Mouse (Mus musculus): Measurements from ENCODE around the gene Ttc30b.
"Not testable (repeated sequence)": the region's sequence is repeated elsewhere in the genome, so short reads cannot be mapped to it uniquely, and the experiment has no call there.

The Ttc30b gene

GRCm38 (mm10) chr2:75937520-75938116 lies 767 bp downstream of the Ttc30b start:
- DNase-seq = not testable (repeated sequence)

DNA sequence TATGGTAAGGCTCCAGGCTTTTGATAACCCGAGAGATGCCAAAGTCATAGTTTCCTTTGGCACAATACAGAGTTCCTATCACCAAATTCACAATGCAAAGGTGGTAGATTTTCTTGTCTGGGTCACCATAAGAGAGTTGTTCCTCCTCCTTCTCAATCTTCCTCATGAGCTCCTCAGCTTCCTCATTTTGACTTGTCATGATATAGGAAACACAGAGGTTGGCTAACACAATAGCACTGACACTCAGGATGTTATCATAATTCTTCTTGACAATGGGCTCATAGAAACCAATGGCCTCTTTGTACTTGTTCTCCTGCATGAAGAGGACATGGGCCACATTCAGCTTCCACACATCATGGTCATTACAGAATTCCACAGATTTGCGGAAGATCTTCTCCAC lies 1.7 kb downstream of the Ttc30b start:
- not testable (repeated sequence) for DNase-seq

GRCm38 (mm10) chr2:75933541-75933940 lies 4.8 kb downstream of the Ttc30b start:
- no peak for DNase-seq

DNA sequence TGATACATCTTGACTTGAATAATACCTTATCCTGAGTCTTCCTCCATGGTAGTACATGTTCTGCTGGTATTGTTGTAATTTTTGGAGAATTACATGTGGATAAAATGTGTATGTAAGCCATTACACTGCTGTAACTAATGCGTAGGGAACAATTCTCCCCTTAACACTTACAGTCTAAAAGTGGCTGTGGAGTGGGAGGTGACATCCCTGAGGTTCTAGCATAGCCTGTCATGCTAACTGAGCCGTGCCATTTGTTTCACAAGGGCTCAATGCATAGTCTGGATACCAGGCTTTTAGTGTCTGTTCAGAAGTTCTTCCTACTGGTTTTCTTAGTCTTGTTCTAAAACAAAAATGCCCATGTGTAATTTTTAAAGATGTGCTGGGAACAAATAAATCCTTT lies 7.4 kb downstream of the Ttc30b start:
- no peak for DNase-seq

DNA sequence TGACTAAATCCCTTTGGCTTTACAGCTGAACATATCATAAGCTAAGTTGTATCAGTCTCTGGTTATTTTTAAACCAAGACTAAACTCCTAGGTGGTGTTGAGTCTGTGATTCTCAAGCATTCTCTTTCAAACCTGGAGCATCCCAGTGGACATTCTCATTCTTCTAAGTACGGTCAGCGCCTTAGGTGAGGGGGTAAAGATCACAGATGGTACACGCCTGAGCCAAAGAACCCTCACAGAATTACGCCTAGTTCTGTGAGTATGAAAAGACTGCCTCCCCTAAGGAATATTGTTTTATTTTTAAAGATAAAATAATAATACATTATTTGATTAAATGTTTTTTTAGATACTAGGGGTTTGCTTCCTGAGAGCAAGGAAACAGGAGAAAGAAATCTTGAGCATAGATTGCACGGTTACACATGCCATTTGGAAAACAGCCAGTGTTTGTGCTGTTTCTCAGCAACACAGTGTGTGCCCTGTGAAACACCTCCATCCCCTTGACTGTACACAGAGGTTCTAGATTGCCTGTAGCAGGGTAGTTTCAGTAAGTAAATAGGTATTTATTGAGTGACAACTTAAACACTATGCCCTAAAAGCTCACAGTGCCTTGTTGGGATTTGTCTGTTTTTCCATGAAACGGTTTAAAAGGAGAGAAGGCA lies 8.5 kb downstream of the Ttc30b start:
- no peak for DNase-seq

GRCm38 (mm10) chr2:75929141-75929540 lies 9.2 kb downstream of the Ttc30b start:
- no peak for DNase-seq

DNA sequence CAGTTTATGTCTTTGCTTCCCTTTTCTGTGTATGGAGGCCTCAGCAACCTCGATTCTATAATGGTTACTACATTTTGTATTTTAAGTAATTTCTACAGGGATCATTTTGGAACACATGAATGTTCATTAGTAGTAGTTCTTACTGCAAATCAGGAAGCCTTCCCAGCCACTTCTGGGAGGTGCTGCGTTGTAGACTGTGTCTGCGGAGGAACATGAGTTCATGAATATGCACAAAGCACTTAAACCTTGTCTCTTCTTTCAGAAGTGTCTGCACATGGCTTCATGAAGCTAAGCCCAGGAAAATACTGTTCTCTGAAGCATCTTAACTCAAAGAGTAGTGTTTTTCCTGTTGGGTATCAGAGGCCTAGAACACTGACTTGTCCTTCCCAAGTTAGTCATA lies 10.4 kb downstream of the Ttc30b start:
- DNase-seq = no peak

DNA sequence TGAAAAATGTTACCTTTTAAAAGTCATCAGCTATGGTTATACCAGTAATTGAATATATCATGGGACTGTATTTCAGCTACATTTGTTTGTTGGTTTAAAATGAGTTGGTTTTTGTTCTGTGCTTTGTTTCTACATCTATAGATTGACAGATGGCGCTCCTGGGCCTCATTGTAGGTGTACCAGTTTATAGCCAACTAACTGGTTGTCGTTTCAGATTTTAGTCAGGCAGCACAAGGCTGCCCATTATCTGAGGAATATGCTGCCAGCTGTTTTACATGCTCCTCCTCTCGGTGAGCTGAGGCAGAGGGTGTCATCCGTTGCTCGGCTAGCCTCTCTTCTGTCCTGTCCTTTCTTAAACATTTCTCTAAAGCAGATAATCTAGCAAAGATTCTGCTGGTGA lies 12.3 kb downstream of the Ttc30b start:
- DNase-seq = no peak

DNA sequence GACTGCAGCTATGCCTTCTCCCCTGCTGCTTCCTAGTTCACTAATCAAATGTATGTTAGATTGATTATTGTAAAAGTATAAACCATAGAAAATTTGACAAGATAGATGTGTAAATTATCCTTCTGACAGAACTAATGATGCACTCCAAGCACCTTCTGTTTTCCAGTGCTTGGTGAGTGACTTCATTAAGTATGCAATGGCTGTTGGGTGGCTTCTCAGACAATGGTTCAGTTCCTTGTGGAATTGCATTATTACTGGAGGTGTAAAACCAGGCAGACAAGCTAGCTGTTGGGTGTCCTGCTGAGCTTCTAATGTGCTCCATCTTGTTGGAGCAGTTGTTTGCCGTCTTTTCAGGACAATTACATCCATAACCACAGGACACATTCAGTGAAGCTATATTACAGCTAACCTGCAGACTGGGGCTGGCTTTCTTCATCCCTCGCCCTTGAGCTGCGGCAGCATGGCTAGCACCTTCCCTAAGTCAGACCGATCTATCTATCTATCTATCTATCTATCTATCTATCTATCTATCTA lies 14.5 kb downstream of the Ttc30b start:
- no peak for DNase-seq

DNA sequence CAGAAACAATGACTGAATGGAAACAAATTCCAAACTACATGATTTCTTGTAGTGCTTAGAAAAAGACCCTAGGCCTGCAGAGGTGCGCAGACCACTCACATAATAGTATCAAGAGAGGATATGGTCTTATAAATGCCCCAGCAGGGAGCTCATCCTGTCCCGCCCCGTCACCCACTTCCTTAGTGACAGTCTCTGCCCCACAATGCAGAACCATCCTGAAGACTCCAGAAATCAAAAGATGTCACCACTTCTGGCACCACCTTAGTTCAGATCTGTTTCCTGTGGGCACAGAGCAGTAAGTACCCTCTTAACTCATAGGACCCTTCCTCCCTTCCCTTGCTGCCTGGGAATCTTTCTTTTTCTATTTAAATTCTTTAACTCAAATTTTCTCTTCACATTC lies 23.3 kb downstream of the Ttc30b start:
- no peak for DNase-seq

- DNase-seq = no peak
Measured at GRCm38 (mm10) chr2:75907142-75907541, 31.2 kb downstream of the Ttc30b start.

DNA sequence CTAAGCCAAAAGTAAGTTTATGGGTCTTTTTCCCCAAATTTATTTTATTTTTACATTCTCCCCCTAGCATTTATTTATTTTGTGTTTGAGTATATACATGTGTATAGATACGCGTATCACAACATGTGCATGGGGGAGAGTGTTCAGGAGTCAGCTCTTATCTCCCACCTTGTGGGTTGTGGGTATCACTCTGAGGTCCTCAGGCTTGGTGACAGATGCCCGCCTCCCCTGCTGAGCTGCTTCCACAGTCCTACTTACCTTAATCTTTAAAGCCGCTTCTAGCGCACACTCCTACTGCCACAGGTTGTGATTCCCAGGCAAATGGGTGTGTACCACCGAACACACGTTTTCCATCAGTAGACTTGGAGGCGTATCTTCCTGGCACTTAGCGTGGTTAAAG lies 36.5 kb downstream of the Ttc30b start:
- DNase-seq = no peak

DNA sequence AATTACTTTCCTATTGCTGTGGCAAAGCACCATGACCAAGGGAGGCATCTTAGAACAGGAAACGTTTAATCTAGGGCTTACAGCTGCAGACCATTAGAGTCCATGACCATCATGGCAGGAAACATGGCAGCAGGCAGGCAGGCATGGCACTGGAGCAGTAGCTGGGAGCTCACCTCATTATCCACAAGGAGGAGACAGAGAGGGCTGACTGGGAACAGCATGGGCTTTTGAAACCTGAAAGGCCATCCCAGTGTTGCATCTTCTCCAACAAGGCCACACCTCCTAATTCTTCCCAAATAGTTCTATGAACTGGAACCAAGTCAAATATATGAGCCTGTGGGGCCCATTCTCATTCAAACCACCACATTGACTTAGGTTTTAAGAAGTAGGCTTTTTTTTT lies 38.1 kb downstream of the Ttc30b start:
- DNase-seq = no peak

DNA sequence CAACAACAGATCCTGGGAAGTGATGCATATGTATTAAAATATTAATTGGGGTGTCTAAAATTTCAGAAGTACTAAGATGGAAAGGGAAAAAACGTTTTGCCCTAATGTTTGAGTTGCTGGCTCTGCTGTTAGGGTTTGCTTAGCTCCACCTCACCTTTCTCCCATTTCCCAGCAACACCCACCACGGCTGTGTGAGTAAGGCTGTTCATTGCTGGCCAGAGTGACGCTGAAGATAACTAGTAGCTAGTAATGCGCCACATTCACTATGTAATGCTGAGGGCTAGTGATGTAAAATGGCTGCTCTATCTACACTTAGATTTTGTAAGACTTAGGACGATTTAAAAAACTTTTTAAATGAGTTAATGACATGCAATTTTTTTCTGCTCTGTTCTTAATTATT lies 42.7 kb downstream of the Ttc30b start:
- no peak for DNase-seq

DNA sequence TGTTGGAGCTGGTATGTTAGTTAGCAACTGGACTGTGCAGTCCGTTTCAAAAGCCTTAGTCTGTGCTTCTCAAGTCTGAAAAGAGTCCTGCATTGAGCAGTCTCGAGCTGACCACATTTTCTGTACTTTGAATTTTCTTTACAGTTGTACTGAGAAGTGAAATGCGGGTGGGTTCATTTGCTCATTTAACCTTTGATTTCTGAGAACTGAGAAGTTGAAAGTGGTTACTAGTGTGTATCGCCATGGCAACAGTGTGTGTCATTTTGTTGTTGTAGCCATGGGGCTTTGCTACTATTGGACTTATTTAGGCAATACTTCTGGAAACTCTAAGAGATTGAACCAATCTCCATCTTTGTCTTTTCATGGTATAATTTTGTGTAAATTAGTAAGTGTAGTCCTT lies 46.4 kb downstream of the Ttc30b start:
- DNase-seq = no peak
